Mouse (Mus musculus) kidney, postnatal 25 days (tissue): ENCODE results near the gene Slco2b1.
A peak's percentile ranks its signal among the peaks of the same experiment; 100 is the strongest.

Experiments
- DNase-seq, 2 experiments: peaks; one replicate each; pipeline ENCODE4 v3.0.0; 2021; ENCODE audit warnings: mixed read lengths in 2 of 2

The Slco2b1 gene

GRCm38 (mm10) chr7:99693387-99693786 is 17.8 kb downstream of the Slco2b1 start:
- no peak for DNase-seq

DNA sequence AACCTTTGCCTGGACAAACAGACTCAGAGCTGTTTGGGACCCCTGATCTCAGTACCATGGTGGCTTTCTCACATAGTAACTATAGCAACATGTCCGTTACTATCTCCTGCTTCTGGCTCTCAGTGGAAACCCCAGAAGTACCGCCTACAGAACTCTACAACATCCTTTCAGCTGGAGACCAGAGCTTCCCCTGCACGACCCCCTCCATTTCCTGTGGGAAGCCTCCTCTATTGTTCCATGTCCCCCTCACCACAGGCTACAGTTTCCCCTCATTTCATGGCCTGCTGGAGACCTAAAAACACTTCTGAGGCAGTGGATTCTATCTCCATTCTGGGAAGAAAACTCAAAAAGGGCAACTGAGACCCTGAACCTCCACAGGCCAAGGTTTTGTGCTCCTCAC is 18.7 kb downstream of the Slco2b1 start:
- DNase-seq: no peak

- DNase-seq: no peak
These were observed 20.3 kb downstream of the Slco2b1 start for GRCm38 (mm10) chr7:99690819-99691218.

- DNase-seq: no peak
These were observed 27.1 kb downstream of the Slco2b1 start for GRCm38 (mm10) chr7:99684086-99684485.

DNA sequence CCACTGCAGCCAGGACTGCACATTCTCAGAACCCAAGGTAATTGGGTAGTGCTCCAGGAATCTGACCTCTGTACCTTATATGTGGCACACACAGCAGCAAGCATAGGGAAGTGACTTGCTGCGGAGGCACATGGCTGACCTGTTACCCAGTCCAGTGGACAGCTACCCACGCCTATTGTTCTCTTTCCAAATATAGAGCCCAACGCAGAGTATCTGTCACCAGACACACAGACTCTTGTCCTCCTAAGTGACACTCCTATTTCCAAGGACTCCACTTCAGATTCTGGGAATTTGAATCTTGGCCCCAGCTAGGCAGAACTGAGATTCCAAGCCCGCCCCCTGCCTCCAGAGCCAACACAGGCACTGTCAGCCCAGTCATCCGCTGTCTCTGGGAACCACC is 30.4 kb downstream of the Slco2b1 start:
- no peak for DNase-seq

- DNase-seq: no peak
These were observed 36.2 kb downstream of the Slco2b1 start for GRCm38 (mm10) chr7:99674890-99675289.

DNA sequence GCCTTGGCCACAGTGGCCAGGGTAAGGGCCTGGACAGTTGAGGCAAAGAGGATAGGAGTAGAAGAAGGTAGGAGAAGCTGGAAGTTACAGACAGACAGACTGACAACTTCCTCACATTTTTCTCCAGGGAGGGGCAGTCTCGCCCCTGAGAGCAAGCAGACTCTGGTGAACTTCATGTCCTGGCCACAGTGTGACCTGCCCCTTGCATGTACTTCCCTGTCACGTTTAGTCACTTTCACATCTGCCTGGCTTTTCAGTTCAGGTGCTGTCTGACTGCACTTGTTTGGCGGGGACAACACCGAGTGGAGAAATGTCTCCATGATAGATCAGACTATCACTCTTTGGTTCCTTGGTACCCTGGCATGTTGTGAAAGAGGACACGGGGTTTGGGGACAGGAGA is 36.9 kb downstream of the Slco2b1 start:
- no peak for DNase-seq

DNA sequence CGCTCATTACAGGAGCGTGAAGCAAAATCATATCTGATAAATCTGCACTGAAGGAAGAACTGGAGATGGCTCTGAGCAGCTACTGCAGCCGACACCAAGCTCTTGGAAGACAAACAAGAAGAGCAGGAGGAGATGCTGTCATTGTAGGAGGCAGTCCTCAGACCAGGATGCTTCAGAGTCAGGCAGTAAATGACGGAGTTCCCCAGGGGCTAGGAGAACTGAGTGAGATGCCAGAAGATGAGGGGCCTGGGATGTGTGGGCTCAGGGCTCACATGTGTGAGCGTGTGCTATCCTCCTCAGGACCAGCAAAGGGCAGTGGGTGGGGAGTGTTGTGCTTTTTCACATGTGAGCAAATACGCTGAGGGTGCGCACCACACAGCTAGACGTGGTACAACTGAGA is 38.0 kb downstream of the Slco2b1 start:
- no peak for DNase-seq

DNA sequence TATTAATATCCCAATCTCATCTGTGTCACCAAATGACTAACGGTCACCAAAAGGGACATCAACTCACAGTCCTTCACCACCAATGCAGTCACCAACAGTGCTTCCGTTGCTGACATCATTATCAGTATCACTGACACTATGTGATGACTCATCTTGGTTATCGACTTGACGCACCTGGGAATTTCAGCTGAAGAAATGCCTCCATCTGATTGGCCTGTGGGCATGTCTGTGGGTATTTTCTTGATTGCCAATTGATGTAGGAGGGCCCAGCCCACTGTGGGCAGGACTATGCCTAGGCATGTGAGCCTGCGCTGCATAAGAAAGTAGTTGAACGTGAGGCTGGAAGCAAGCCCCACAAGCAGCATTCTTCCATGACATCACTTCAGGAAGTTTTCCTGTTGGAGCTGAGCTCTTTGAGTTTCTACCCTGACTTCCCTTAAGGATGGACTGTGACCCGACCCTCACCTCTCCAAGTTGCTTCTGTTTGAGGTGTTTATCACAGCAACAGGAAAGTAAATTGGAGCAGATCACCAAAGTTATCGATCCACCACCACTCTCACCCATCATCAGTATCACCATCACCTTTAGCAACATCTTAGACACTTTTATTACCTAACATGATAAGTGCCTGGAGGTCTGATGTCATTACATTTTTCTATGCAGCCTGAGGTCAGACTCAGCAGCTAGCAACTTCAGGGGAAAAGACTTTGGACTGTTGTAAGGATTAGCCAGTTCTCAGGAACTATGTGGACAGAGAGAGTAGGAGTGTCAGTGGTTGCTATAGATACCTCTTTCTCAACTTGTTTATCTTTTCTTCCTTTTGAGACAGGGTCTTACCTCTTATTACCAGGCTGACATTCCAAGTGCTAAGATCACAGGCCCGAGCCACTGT is 39.4 kb downstream of the Slco2b1 start:
- DNase-seq: no peak

GRCm38 (mm10) chr7:99670915-99671314 is 40.2 kb downstream of the Slco2b1 start:
- DNase-seq: no peak

- peak; percentile 49 to 59 for DNase-seq
These were observed 42.3 kb downstream of the Slco2b1 start for GRCm38 (mm10) chr7:99668802-99669201.

DNA sequence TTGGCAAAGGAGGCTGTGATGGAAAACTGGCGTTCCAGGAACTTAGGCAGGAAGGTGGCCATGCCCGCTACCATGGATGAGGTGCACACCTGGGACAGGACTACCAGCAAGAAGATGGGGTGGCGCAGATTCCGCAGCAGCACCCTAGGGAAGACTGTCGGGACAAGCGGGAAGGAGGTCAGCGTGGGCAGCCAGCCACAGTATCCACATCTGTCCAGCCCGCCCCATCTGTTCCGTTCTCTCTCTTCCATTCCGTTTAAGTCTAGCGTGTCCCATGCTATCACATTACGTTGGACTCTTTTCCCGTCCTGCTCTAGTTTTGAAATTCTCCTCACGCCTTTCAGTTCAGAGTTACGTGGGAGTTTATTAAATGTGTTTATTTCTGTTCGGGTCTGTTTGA is 44.0 kb downstream of the Slco2b1 start:
- DNase-seq: no peak

DNA sequence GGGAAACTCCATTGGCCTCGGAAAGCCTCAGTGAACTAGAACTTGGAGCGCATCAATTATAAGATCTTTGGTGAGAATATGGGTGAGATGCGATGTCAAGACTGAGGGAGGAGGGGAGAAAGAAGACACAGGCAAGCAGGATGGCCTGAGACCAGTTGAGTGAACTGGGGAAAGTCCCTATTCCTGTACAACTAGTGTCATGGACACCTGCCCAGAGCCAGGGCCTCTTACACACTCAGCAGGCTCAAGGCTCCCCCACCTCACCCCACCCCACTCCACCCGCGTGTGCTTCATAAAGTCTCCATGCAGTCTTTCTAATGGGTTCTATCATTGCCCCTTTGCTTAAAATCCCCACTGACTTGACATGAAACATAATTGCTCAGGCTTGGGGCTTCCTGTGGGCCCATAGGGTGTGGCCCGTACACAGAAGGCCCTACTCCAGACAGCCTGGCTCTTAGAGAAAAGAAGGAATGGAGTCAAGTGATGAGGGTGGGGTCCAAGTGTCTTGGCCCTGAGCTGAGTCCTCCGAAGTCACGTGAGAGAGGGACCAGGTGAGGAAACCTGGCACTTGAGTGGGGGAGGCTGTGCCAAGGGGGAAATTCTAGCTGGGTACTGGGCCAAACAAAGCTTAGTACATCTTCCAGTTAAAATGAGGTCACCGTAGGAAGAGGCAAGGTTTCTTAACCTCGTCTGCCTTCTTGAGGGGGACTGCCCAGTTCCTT is 45.2 kb downstream of the Slco2b1 start:
- no peak for DNase-seq

DNA sequence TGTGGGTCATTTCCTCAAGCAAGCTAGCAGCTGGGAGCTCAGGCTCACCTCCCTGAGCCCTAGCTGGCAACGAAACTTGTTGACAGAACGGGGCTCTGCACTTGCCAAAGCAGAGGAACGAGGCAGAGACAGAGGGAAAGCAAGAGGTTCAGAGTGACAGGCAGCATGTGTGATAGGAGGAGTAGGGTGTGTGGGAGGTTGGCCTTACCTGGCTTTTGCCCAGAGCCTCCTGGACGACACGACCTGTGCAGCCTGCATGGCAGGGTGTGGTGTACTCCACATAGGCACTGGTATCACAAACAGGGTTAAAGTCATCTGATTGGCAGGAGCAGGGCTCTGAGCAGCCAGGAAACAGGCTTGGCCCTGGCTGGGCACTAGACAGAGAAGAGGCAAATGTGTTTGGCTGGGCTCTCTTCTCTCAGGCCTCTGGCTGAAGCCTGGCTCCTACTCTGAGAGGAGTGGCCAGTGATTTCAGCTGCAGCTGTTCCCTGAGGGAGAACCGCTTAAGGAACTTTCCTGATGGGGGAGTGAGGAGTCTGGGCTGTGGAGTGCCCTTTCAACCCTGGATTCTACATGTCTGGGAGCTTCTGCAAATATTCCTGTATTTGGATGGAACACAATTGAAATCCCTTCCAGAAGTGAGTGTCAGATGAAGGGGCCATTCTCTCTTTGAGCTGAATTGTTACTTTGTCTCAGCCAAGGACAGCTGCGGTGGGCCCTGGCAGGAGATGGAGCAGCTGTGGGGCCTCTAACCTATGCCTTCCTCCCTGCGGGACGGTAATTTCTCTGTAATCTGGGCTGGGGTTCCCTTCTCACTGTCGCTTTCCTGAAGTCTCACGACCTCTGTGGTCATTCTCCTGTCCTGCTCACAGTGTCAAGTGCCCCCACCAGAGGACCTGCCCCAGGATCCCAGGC is 46.3 kb downstream of the Slco2b1 start:
- DNase-seq: no peak

DNA sequence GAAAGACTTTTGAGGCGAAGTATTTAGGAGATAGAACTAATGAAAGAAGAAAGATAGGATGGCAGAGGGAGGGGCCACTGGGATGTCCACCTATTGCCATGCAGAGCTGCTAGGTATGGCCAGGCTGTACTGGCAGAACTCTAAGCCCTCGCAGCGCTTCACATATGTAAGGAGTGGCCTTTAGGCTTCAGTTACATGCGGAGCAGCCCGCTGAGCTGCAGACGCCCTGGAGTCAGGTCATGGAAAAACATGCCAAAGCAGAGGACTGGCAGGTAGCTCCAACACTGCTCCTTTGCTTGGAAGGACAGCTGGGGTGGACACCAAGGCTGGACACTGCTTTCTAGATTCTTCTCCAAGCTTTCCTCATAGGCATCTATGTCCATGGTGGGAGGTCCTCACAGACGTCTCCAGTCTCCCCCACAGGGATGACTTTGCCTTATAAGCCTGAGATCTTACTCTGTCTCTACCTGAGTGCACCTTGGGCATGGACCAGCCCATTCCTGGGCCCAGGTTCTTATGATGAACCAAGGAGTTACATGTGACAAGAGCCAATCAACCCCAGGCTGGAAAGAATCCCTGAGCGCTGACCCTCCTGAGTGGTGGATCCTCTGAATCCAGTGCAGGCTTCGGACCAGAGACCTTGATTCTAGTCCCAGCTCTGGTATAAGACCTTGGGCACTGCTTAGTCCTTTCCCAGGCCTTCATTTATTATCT is 47.5 kb downstream of the Slco2b1 start:
- no peak for DNase-seq

- DNase-seq: no peak
These were observed 48.8 kb downstream of the Slco2b1 start for GRCm38 (mm10) chr7:99662311-99662710.

GRCm38 (mm10) chr7:99661571-99662230 is 49.4 kb downstream of the Slco2b1 start:
- DNase-seq: no peak

DNA sequence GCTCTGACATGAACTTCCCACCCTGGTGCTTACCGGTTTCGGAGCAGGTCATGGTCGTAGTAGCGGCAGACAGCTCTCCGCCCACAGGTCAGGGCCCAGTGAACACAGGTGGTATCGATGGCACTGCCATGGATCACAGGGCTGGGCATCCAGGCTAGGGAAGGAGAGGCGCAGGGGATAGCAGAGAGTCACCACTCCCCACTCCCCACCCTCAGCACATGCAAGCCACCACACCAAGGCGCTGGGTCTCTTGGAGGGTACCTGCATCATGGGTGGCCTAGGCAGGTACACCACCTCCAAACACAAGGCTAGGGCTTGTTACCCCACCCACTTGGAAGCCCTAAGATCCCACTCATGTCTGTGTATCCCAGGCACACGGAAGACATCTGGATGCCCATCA is 50.1 kb downstream of the Slco2b1 start:
- DNase-seq: no peak

DNA sequence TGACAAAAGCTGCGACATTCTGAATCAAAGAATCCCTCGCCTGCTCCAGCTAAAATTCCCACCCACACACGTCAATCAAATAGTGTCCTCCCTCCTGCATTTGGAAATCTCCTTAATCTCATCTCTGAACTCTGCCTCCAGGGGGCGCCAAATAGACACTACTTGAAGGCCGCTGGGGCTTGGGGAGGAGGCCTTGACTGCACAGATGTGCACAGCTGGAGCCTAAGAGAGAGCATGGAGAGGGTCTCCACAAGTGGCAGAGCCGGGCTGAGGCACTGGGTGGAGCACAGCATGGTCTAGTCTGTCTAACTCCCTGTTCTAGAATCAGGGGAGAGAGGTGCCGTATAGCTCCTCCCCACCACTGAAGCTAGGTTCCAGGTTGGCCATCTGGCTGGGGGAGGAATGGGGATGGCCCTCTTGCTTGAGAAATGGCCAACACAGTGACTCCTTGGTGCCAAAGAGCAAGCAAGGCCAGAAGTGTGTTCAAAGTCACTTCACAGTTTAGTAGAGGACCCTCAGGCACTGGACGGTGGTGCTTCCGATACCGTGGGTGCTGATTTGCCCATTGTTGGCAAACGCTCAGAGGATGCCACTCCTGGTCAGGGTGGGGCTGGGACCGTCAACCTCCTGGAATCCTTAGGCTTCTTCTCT is 51.6 kb downstream of the Slco2b1 start:
- DNase-seq: peak; percentile 77 to 92

GRCm38 (mm10) chr7:99654244-99654643 is 56.9 kb downstream of the Slco2b1 start:
- peak in 1 of 2 experiments; percentile 10 for DNase-seq

DNA sequence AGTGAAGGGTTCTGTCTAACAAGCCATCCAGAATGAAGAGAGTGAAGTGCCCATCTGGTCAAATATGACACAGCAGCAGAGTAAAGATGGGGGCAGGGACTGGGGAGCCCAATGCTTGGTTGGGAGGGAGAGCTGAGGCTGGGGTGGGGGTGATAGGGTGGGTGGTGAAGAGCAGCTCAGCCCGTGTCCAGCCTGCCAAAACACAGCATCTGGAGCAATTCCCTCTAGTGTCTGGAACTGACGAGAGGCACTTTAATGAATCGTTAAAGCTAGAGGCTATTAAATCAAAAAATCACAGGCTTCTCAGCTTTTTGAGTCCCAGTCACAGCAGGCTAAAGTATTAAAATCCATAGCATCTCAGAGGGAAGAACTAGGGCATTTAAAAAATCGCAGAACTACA is 61.6 kb downstream of the Slco2b1 start:
- DNase-seq: no peak
